Comparison of ENCODE assay signal across 8 mouse cellular contexts in the genomic region with DNA sequence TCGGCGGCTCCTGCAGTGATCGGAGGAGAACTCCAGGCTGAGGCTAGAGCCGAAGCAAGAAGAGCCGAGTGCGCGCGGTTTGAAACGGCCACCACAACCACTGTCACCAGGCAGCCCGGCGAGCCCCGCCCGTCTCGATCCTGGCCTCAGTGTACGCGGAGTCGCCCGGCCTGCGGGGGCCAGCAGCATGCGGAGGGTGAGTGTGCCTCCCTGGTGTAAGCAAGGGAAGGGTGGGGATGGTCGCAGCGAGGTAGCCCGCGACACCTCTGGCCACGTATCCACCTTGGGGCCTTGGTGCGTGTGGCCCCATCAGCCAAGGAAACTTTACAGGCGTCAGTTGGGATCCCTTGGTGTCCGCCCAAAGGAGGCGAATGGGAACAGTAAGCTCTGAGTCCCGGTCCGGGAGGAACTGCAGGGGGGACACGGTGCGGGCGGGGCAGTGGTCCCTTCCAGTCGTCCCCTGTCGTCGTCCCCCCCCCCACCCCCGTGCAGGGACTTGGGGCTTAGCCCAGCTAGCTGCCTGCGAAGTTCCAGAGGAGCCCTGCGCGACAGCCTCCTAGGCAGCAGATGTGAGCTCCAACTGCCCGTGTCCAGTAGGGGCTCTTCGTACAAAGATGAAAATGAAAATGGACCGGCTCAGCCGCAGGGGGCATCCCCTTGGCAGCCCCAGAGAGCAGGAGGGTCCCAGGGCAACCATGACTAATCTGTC. TPM values are rescaled to one million over a fixed set of nuclear protein-coding genes. Genes with fewer than 3 reads are reported as not detected.
DNase-seq lines count a peak whose midpoint lies in the region; ATAC-seq and TF ChIP-seq lines count a peak whose summit lies in the region.

No protein-coding gene starts in this region.

- peak; percentile 28 for TF ChIP-seq CTCF in layer of hippocampus, adult 2 months (conservative IDR thresholded peaks at IDR 0.05)
- TF ChIP-seq CTCF in lung, embryonic 14.5 days (IDR thresholded peaks at IDR 0.05; ENCODE audit: low read depth) = peak; percentile 16; the same call in 1 of the 2 replicates
- TF ChIP-seq CTCF in small intestine, adult 2 months (IDR thresholded peaks at IDR 0.05; ENCODE audit: extremely low read depth, insufficient read length, insufficient replicate concordance, low read depth, low read length) = no peak

- no peak for DNase-seq in layer of hippocampus, adult 2 months (ENCODE audit: low spot score in 2 of 2)
- DNase-seq in layer of hippocampus, adult 9-11 months = no peak
- DNase-seq in adrenal gland, postnatal 36 days = peak; percentile 37 to 50
- DNase-seq in intestine, embryonic 14.5 days (ENCODE audit: low spot score) = peak; percentile 70
- peak; percentile 55 for DNase-seq in lung, embryonic 14.5 days
- no peak for DNase-seq in thymus, postnatal 36 days

- no peaks in the 10 kb centered on the region for H3K36me3 ChIP-seq in forebrain, embryonic 15.5 days
- no peaks in the 10 kb centered on the region for H3K36me3 ChIP-seq in intestine, embryonic 14.5 days (ENCODE audit: control insufficient read depth, insufficient read depth, low read length)
- H3K36me3 ChIP-seq in lung, embryonic 14.5 days (ENCODE audit: insufficient read depth) = no peaks in the 10 kb centered on the region
- H3K36me3 ChIP-seq in small intestine, adult 2 months (ENCODE audit: control insufficient read depth, insufficient read depth, low read length) = no peaks in the 10 kb centered on the region

- peaks cover 8% of the 10 kb centered on the region; the same call in 1 of the 2 replicates for H3K27me3 ChIP-seq in forebrain, embryonic 15.5 days
- peaks cover 27% of the 10 kb centered on the region for H3K27me3 ChIP-seq in intestine, embryonic 14.5 days (replicated peaks; ENCODE audit: control insufficient read depth, insufficient read depth, low read length)
- H3K27me3 ChIP-seq in lung, embryonic 14.5 days (ENCODE audit: insufficient read depth, low read length) = peaks cover 10% of the 10 kb centered on the region; the same call in 1 of the 2 replicates
- H3K27me3 ChIP-seq in small intestine, adult 2 months (ENCODE audit: control insufficient read depth, insufficient read depth, low read length) = peaks cover 14% of the 10 kb centered on the region

- ATAC-seq in forebrain, embryonic 15.5 days (replicated peaks) = peak; percentile 81
- ATAC-seq in intestine, embryonic 14.5 days (replicated peaks; ENCODE audit: low FRiP score, low TSS enrichment, low read depth) = peak; percentile 34; the same call in 1 of the 2 replicates
- ATAC-seq in lung, embryonic 14.5 days (ENCODE audit: insufficient read depth) = peak; percentile 78

- peak overlapping the region; percentile 59; the same call in 1 of the 2 replicates for H3K27ac ChIP-seq in layer of hippocampus, adult 2 months
- H3K27ac ChIP-seq in forebrain, embryonic 15.5 days (replicated peaks) = no peak overlapping the region
- no peak overlapping the region for H3K27ac ChIP-seq in intestine, embryonic 14.5 days (ENCODE audit: low read depth)
- no peak overlapping the region for H3K27ac ChIP-seq in lung, embryonic 14.5 days (ENCODE audit: low read depth)
- no peak overlapping the region for H3K27ac ChIP-seq in small intestine, adult 2 months (ENCODE audit: insufficient read depth, low read depth, low read length)

- H3K4me3 ChIP-seq in layer of hippocampus, adult 2 months = peak overlapping the region; percentile 58
- H3K4me3 ChIP-seq in forebrain, embryonic 15.5 days = peak overlapping the region; percentile 48
- H3K4me3 ChIP-seq in intestine, embryonic 14.5 days (ENCODE audit: low read depth, low read length) = peak overlapping the region; percentile 42
- peak overlapping the region; percentile 47 for H3K4me3 ChIP-seq in lung, embryonic 14.5 days (ENCODE audit: low read depth, low read length)
- H3K4me3 ChIP-seq in small intestine, adult 2 months (ENCODE audit: low read depth, low read length) = peak overlapping the region; percentile 50

- TF ChIP-seq POLR2A in small intestine, adult 2 months (IDR thresholded peaks at IDR 0.05; ENCODE audit: low read depth, low read length) = no peak

- H3K9me3 ChIP-seq in forebrain, embryonic 15.5 days = no peaks in the 10 kb centered on the region
- H3K9me3 ChIP-seq in intestine, embryonic 14.5 days (ENCODE audit: control insufficient read depth, low read length) = no peaks in the 10 kb centered on the region
- H3K9me3 ChIP-seq in lung, embryonic 14.5 days (ENCODE audit: low read depth, low read length) = no peaks in the 10 kb centered on the region

- peaks cover 16% of the 10 kb centered on the region for H3K4me1 ChIP-seq in forebrain, embryonic 15.5 days
- H3K4me1 ChIP-seq in intestine, embryonic 14.5 days (replicated peaks; ENCODE audit: control insufficient read depth, insufficient read depth, low read length) = no peaks in the 10 kb centered on the region
- H3K4me1 ChIP-seq in lung, embryonic 14.5 days (ENCODE audit: insufficient read depth) = no peaks in the 10 kb centered on the region
- peaks cover 5% of the 10 kb centered on the region for H3K4me1 ChIP-seq in small intestine, adult 2 months (ENCODE audit: control insufficient read depth, insufficient read depth, insufficient read length, low read length)

- peak overlapping the region; percentile 41 for H3K9ac ChIP-seq in forebrain, embryonic 15.5 days (replicated peaks)
- H3K9ac ChIP-seq in intestine, embryonic 14.5 days (ENCODE audit: low read length) = peak overlapping the region; percentile 32
- peak overlapping the region; percentile 40 for H3K9ac ChIP-seq in lung, embryonic 14.5 days

- H3K4me2 ChIP-seq in forebrain, embryonic 15.5 days (replicated peaks) = peak overlapping the region; percentile 96
- H3K4me2 ChIP-seq in intestine, embryonic 14.5 days (ENCODE audit: low read length) = peak overlapping the region; percentile 94
- H3K4me2 ChIP-seq in lung, embryonic 14.5 days = peak overlapping the region; percentile 97

- WGBS in forebrain, embryonic 15.5 days = under 1% methylated on average over 45 of the region's 45 CpGs
- 2% methylated on average over 45 of the region's 45 CpGs for WGBS in intestine, embryonic 14.5 days
- WGBS in lung, embryonic 14.5 days = under 1% methylated on average over 45 of the region's 45 CpGs
- WGBS in small intestine, adult 2 months = 3% methylated on average over 45 of the region's 45 CpGs

RNA-seq across cellular contexts. Expression of gene Tmcc3, which starts 0.4 kb away (rescaled TPM):
- 10 to 100 TPM; 43.9 to 44.3 TPM for total RNA-seq in layer of hippocampus, adult 2 months (2021)
- 10 to 100 TPM; 19.9 to 31.3 TPM for total RNA-seq in adrenal gland, postnatal 36 days (2021)
- 6.2 and 7.5 TPM in 2 replicates for polyA plus RNA-seq in forebrain, embryonic 15.5 days (2015; fragmentation: Nextera tagmentation; extraction: Ambion mirVana)
- 10.4 and 10.6 TPM in 2 replicates for polyA plus RNA-seq in intestine, embryonic 14.5 days (2014; fragmentation: Nextera tagmentation; extraction: Ambion mirVana)
- polyA plus RNA-seq in lung, embryonic 14.5 days (2014; fragmentation: Nextera tagmentation; extraction: Ambion mirVana) = 5.3 and 5.4 TPM in 2 replicates
- 12.6 and 38.7 TPM in 2 replicates for polyA plus RNA-seq in small intestine, adult 2 months (2012; rRNA removed)

RNA-seq across cellular contexts. Expression of gene Gm4792, which starts 13.7 kb away (rescaled TPM):
- not detected for total RNA-seq in layer of hippocampus, adult 2 months (2021)
- not detected for total RNA-seq in adrenal gland, postnatal 36 days (2021)
- 0.23 TPM in 1 of 2 replicates, not detected in the other for polyA plus RNA-seq in forebrain, embryonic 15.5 days (2015; fragmentation: Nextera tagmentation; extraction: Ambion mirVana)
- not detected in 2 replicates for polyA plus RNA-seq in intestine, embryonic 14.5 days (2014; fragmentation: Nextera tagmentation; extraction: Ambion mirVana)
- not detected in 2 replicates for polyA plus RNA-seq in lung, embryonic 14.5 days (2014; fragmentation: Nextera tagmentation; extraction: Ambion mirVana)
- polyA plus RNA-seq in small intestine, adult 2 months (2012; rRNA removed) = not detected in 2 replicates

Comparison
In these comparisons a context has a peak if more than half of its experiments do, and no peak if none do; other contexts are left out.
1. DNase-seq: peak in adrenal gland, postnatal 36 days (2 of 2), intestine, embryonic 14.5 days (single experiment) and lung, embryonic 14.5 days (single experiment); none in layer of hippocampus, adult 2 months (0 of 2), layer of hippocampus, adult 9-11 months (single experiment) and thymus, postnatal 36 days (0 of 2).
2. Peak in every context shown above with its lines, with median percentiles within 50 percentile points of each other: H3K4me3 ChIP-seq, ATAC-seq, H3K4me2 ChIP-seq and H3K9ac ChIP-seq.